Mouse (Mus musculus) megakaryocyte, embryonic 14.5 days (primary cell): ENCODE data around the gene Krt222. TPM values are rescaled to one million over a fixed set of nuclear protein-coding genes. Genes with fewer than 3 reads are reported as not detected.

Experiments
- H3K27me3 ChIP-seq: replicated peaks from 2 replicates; pipeline ENCODE3; 2012; ENCODE audit warnings: inconsistent platforms
- H3K36me3 ChIP-seq: replicated peaks from 2 replicates; pipeline ENCODE3; 2012; ENCODE audit warnings: low read length, inconsistent platforms, mixed read lengths
- H3K4me1 ChIP-seq: 2 replicates; pipeline ENCODE4 v1.6.1; 2012; ENCODE audit warnings: inconsistent platforms
- H3K4me3 ChIP-seq: replicated peaks from 2 replicates; pipeline ENCODE3; 2012; ENCODE audit warnings: moderate library complexity, mild to moderate bottlenecking, inconsistent platforms
- H3K9me3 ChIP-seq: 2 replicates; pipeline ENCODE4 v1.6.1; 2012; ENCODE audit warnings: inconsistent platforms
- FLI1 ChIP-seq: IDR thresholded peaks from 2 replicates; pipeline ENCODE4 v1.6.1; 2012; ENCODE audit warnings: low read length, inconsistent platforms, mixed read lengths
- GATA1 ChIP-seq: IDR thresholded peaks from 3 replicates; pipeline ENCODE4 v1.6.1; 2012; ENCODE audit warnings: mixed read lengths, low read length, inconsistent platforms, borderline replicate concordance
- polyA plus RNA-seq: library from polyadenylated mRNA; stranded (reverse); fragments of >175 nt; gene quantifications from 2 replicates; pipeline ENCODE4 v1.2.3, GENCODE M21; 2012; ENCODE audit warnings: low replicate concordance; ENCODE audit not compliant: insufficient read depth

Krt222 gene
- polyA plus RNA-seq, 1 experiment = not detected

DNA sequence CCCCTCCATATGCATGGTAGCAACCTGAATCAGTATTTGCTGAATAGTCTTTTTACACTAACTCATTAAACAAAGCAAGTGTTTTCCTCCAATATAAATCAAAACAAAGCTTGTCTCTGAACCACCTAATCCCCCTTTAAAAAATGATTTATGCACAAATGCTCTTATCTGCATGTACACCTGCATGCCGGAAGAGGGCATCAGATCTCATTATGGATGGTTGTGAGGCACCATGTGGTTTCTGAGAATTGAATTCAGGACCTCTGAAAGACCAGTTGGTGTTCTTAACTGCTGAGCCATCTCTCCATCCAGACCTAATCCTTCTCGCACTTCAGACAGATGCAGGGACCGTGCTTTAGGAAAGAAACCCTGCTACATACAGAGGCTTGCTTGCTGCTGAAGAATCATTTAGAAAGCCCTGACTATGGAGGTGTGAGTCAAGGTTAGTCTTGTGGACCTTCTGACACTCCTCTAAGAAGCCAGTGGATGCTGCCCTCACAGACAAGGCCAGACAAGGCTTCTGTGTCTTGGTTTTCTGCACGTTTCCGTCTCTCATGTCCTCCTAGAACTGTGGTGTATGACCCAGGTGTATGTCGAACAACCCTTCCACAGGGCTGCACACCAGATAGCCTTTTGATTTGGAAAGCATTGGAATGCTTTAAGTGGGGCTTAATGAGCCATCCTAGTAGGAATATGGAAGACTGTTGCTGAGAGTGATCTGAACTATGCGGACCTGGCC lies 26.5 kb downstream of the Krt222 start:
- Histone ChIP-seq H3K9me3 (no peaks in the 10 kb centered on the region), H3K4me1 (peaks cover 3% of the 10 kb centered on the region; the same call in 1 of the 2 replicates), H3K27me3 (no peaks in the 10 kb centered on the region), H3K36me3 (peaks cover 98% of the 10 kb centered on the region), H3K4me3 (no peak overlapping the region)
- TF ChIP-seq FLI1 (no peak), GATA1 (no peak)

DNA sequence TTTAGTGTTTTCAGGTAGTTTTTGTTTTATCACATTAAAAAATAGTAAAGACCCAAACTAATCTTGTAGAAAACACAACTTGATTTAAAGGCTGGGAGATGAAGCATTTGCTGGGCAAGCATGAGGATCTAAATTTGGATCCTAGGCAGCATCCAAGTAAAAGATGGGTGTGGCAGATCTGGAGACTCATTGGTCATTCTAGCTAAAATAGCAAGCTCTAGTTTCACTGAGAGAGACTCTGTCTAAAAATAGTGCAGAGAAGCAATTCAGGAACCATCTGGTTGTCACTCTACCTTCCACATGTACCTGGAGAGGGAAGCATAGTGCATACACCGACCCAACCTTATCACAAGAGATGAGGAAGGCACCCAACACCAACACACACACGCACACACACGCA lies 27.7 kb downstream of the Krt222 start:
- H3K27me3 ChIP-seq = no peaks in the 10 kb centered on the region
- peaks cover 99% of the 10 kb centered on the region for H3K36me3 ChIP-seq
- no peaks in the 10 kb centered on the region for H3K9me3 ChIP-seq
- H3K4me1 ChIP-seq = no peaks in the 10 kb centered on the region
- no peak overlapping the region for H3K4me3 ChIP-seq
- no peak for TF ChIP-seq GATA1
- TF ChIP-seq FLI1 = no peak

DNA sequence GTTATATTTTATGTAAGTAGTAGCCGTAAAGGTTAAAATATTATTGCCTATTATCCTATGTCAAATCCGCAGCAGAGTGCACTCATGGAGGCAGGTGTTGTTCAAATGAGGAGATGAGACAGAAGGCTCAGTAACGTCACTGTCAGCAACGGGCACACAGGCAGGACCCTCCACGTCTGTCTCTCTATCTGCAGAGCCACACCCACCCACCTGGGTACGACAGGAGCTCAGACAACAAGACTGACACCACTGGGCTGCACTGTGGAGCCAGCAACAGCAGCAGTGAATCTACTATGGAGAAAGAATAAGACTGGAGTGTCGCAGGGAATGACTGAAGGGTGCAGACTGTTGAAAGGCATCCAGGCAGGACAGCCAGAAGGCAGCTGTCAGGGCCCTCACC lies 31.2 kb downstream of the Krt222 start:
- peaks cover 92% of the 10 kb centered on the region for H3K36me3 ChIP-seq
- H3K27me3 ChIP-seq = no peaks in the 10 kb centered on the region
- H3K4me1 ChIP-seq = no peaks in the 10 kb centered on the region
- no peak overlapping the region for H3K4me3 ChIP-seq
- no peaks in the 10 kb centered on the region for H3K9me3 ChIP-seq
- TF ChIP-seq FLI1 (no peak), GATA1 (no peak)

DNA sequence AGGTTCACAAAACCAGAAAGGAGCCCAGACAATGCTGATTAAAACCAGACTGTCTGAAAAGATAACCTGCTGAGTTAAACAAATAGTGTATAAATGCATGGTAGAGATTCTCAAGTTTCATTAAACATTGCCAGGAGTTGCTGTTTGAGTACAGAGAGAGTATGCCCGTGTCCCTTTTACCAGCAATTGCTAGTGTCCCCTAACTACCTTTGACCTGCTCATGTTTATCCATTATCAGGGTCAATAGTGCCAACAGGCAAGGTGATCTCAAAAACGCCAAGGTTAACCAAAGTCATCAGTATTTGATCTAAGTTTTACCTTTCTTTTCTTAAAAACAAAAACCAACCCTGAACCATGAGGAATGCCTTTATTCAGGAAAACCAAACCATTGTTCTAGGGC lies 31.9 kb downstream of the Krt222 start:
- TF ChIP-seq FLI1 (no peak), GATA1 (no peak)
- no peaks in the 10 kb centered on the region for H3K9me3 ChIP-seq
- no peaks in the 10 kb centered on the region for H3K27me3 ChIP-seq
- H3K36me3 ChIP-seq = peaks cover 85% of the 10 kb centered on the region
- H3K4me3 ChIP-seq = no peak overlapping the region
- H3K4me1 ChIP-seq = no peaks in the 10 kb centered on the region

DNA sequence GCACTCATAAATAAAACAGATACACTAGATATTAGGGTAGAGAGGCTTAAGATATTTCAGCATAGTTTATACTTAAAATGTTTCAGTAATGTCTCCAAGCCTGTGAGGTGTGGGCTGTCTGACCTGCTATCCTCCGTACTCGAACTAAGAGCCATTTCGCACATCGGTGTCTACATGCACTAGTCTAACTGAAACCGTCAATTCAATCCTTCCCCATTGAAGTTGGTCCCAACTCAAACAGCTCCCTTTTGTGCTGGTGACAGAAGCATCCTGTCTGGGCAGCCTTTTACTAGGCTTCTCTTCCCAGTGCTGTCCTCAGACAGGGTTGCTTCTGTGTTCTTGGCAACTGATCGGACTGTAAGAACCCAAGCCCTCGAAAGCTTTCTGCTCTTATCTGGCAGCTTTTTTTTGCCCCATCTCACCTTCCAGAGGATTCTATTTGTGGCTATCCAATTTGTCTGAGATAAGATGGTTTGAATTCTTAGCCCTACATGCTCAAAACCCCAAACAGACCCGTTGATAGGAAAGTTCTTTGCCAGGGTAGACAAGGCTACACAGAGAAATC lies 35.7 kb downstream of the Krt222 start:
- no peaks in the 10 kb centered on the region for H3K9me3 ChIP-seq
- H3K4me1 ChIP-seq = no peaks in the 10 kb centered on the region
- TF ChIP-seq FLI1 (no peak), GATA1 (no peak)
- H3K4me3 ChIP-seq = no peak overlapping the region
- peaks cover 47% of the 10 kb centered on the region for H3K36me3 ChIP-seq
- H3K27me3 ChIP-seq = no peaks in the 10 kb centered on the region

DNA sequence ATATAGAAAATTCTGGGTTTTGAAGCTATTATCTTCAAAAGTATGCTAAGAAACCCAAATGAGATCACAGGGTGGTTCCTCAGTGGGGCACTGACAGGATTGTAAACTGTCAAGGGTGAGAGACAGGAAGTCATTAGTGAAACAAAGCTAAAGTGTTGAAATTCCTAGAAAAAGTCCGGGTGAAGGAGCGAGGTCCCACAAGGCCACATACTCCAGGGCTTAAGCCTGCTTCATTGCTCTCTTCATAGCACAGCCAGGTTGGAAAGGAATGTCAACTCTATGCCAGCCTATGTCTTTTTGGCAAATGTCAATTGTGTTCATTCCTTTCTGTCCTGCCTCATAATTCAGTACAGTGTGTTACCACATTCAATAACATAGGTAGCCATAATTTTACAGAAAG lies 36.4 kb downstream of the Krt222 start:
- H3K36me3 ChIP-seq = peaks cover 40% of the 10 kb centered on the region
- no peaks in the 10 kb centered on the region for H3K9me3 ChIP-seq
- no peaks in the 10 kb centered on the region for H3K27me3 ChIP-seq
- H3K4me3 ChIP-seq = no peak overlapping the region
- TF ChIP-seq FLI1 = no peak
- no peak for TF ChIP-seq GATA1
- H3K4me1 ChIP-seq = no peaks in the 10 kb centered on the region

DNA sequence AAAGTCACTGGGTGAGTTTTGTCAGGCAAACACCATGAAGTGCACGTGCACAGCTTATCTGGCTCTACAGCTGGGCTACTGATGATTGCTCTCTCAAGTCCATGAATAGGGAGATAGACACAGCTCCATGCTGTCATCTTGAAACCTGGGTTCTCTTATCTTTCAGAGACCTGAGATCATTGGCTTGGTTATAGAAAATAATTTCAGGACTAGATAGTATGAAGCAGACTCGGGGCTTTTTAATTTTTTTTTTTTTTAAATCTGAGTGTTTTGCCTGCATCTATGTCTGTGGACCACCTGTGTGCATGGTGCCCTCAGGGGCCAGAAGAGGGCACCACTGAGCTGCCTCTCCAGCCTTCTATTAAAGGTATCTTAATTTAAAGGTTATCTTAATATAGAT lies 36.9 kb downstream of the Krt222 start:
- Histone ChIP-seq H3K27me3 (no peaks in the 10 kb centered on the region), H3K4me3 (no peak overlapping the region), H3K4me1 (no peaks in the 10 kb centered on the region), H3K9me3 (no peaks in the 10 kb centered on the region), H3K36me3 (peaks cover 35% of the 10 kb centered on the region)
- TF ChIP-seq GATA1 = no peak
- no peak for TF ChIP-seq FLI1

DNA sequence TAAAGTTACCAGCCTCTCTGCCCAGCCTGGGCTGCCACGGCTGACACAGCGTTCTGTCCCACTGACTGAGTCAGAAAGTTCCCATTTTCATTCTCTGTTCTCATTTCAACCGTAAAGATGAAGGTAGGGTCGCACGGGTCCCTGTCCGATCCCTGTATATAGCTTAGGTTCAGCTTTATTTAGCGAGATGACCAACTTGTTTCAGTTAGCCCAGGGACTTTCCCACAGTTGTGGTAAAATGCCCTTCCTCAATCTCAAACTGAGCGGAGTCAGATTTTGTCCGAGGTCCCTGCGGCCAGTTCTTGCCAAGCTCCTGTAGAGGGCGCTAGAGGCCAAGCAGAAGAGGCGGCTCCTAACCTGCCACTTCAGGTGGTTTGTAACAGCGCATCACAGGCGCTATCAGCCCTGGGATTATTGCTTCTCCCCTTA lies 54.7 kb downstream of the Krt222 start:
- peaks cover 3% of the 10 kb centered on the region; the same call in 1 of the 2 replicates for H3K4me1 ChIP-seq
- H3K27me3 ChIP-seq = peaks cover 49% of the 10 kb centered on the region
- H3K4me3 ChIP-seq = peak overlapping the region; percentile 42
- H3K9me3 ChIP-seq = peaks cover 9% of the 10 kb centered on the region
- TF ChIP-seq FLI1 (no peak), GATA1 (no peak)
- no peaks in the 10 kb centered on the region for H3K36me3 ChIP-seq

DNA sequence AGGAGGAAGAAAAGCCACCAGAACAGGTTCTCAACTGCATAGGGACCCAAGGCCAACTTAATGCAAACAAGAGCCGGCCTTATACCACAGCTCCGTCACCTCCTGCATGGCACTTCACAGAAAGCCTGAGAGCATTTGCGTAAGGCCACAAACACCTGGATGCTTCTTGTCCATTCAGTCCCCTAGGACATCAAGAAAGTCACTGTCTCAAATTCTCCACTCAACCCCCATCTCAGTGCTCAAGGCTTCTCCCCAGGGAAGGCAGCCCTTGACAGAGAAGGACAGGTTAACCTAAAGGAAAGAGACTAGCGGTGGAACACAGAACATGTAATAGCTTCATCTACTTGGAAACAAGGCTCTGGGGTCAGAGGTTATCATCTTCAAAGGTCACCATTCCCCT lies 56.5 kb downstream of the Krt222 start:
- no peak overlapping the region for H3K4me3 ChIP-seq
- H3K27me3 ChIP-seq = peaks cover 65% of the 10 kb centered on the region
- no peak for TF ChIP-seq FLI1
- TF ChIP-seq GATA1 = no peak
- peaks cover 9% of the 10 kb centered on the region for H3K4me1 ChIP-seq
- H3K36me3 ChIP-seq = no peaks in the 10 kb centered on the region
- H3K9me3 ChIP-seq = peaks cover 8% of the 10 kb centered on the region

DNA sequence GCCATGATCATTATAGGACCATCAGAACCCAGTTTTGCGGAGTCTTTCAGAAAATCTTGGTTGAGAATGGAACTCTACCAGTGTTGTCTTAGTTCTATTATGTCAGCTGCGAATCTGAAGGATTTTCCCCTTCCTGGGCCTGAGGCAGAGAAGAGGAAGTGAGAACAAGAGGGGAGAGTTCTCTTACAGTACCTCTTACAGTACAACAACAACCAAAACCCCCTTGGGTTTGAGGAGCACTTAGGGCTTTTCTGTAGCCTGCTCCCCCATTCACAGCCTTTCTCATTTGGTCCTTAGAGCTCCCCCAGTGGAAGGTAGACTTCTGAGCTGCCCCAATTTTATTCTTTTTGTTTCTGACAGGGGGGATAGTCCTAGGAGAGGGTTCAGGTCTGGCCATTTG lies 57.0 kb downstream of the Krt222 start:
- Histone ChIP-seq H3K4me1 (peaks cover 9% of the 10 kb centered on the region), H3K4me3 (no peak overlapping the region), H3K27me3 (peaks cover 66% of the 10 kb centered on the region), H3K9me3 (peaks cover 4% of the 10 kb centered on the region; the same call in 1 of the 2 replicates), H3K36me3 (no peaks in the 10 kb centered on the region)
- TF ChIP-seq GATA1 = no peak
- no peak for TF ChIP-seq FLI1

Other genes starting within 250 kb of the Krt222 start
- 6.9 and 12.1 TPM in 2 replicates for gene Top2a, start 219.9 kb downstream of the Krt222 start, polyA plus RNA-seq
- 28.0 and 111 TPM in 2 replicates for gene Igfbp4, start 202.8 kb downstream of the Krt222 start, polyA plus RNA-seq
- gene Tns4, start 154.8 kb downstream of the Krt222 start, polyA plus RNA-seq = 0.93 TPM in 1 of 2 replicates, not detected in the other
- not detected in 2 replicates for gene Ccr7, start 89.0 kb downstream of the Krt222 start, polyA plus RNA-seq
- gene Smarce1, start 13.1 kb downstream of the Krt222 start, polyA plus RNA-seq = 24.2 and 370 TPM in 2 replicates
- not detected in 2 replicates for gene Krt24, start 41.2 kb upstream of the Krt222 start, polyA plus RNA-seq
- not detected in 2 replicates for gene Krt25, start 78.9 kb upstream of the Krt222 start, polyA plus RNA-seq
- gene Krt26, start 93.9 kb upstream of the Krt222 start, polyA plus RNA-seq = not detected in 2 replicates
- gene Krt27, start 107.0 kb upstream of the Krt222 start, polyA plus RNA-seq = not detected in 2 replicates
- not detected in 2 replicates for gene Krt28, start 130.8 kb upstream of the Krt222 start, polyA plus RNA-seq
- 6.6 TPM in 1 of 2 replicates, not detected in the other for gene Krt10, start 145.3 kb upstream of the Krt222 start, polyA plus RNA-seq
- gene Krt12, start 178.2 kb upstream of the Krt222 start, polyA plus RNA-seq = not detected in 2 replicates
- gene Krt20, start 194.1 kb upstream of the Krt222 start, polyA plus RNA-seq = not detected in 2 replicates
- gene Krt23, start 249.1 kb upstream of the Krt222 start, polyA plus RNA-seq = not detected in 2 replicates